Mouse (Mus musculus) lung, postnatal 0 days (tissue): ENCODE measurements around the gene Bahcc1.

Experiments used
- CTCF ChIP-seq: IDR thresholded peaks from 2 replicates; pipeline ENCODE4 v1.5.1; 2016; ENCODE audit warnings: antibody characterized with exemption, mild to moderate bottlenecking
- EP300 ChIP-seq: IDR thresholded peaks from 2 replicates; pipeline ENCODE4 v1.6.1; 2016; ENCODE audit warnings: antibody characterized with exemption, mild to moderate bottlenecking, control low read depth

- no peak for TF ChIP-seq EP300
- no peak for TF ChIP-seq CTCF
Observed at GRCm38 (mm10) chr11:120219916-120220522, 12.7 kb upstream of the Bahcc1 start.
